Mouse (Mus musculus): ENCODE measurements at regions not wholly inside any gene's neighbourhood (a gene's known extent, or its start where the extent isn't known, plus 50 kb on each side); places are given as distances from the start of the nearest gene placed in this dataset.

DNA sequence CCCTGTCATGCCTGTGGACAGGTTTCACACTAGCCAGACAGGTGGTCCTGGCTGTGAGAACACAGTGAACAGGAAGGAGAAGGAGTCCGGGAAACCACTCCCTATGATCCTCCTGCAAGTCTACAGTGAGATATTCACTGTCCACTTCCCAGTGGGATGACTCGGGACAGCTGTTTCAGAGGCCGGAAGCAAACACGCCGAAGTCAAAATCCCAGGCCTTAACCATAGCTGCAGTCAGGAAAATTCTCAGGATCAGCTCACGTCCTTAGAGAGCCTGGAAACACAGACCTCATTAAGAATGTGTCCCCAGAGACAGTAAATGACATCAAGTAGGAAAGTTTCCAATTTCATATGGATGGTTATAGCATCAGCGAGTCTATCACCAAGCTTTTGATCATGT, 96.2 kb upstream of the Gas1 start:
- no peak for ATAC-seq
- H3K9ac ChIP-seq = no peak overlapping the region
- no peak overlapping the region for H3K4me3 ChIP-seq
- no peak overlapping the region for H3K4me2 ChIP-seq
- H3K4me1 ChIP-seq = no peaks in the 10 kb centered on the region
- no peak overlapping the region for H3K27ac ChIP-seq
- H3K36me3 ChIP-seq (ENCODE audit: poor library complexity, severe bottlenecking) = no peaks in the 10 kb centered on the region
- 91% methylated on average over 7 of the region's 7 CpGs for WGBS
- H3K27me3 ChIP-seq = no peaks in the 10 kb centered on the region
- H3K9me3 ChIP-seq (replicated peaks) = 0 out of 2 replicates have a peak, but pooled peaks cover 6% of the 10 kb centered on the region

DNA sequence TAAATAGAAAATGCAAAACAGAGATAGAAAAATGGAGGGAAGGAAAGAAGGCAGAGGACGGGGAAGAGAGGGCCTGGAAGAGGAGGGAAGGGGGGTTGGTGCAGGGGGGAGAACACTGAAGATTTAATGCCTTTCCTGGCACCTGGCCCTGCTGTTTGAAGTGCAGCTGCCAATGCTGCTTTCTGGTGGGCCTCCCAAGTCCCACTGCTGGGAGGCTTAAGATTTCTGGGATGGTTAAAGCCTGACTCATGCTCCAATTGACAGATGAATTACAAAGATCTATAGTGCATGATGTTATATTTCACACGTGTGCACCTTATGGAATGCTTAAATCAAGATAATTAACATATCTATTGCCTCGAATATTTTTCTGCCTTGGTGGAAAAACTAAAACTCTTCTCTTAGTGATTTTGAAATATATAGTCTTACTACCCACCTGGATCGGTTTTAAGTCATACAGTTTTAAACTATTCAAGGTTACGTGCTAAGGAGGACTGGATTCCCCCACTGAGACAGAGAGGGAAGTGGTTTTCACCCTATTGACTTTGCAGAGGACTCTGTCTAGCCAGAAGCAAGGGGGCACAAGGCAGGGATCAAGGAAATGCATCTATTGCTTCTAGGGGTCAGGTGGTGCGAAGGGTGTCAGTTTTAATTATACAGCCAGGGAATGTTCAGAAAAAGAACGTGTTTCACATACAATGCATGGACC, 105.5 kb upstream of the Gas1 start:
- H3K4me1 ChIP-seq = no peaks in the 10 kb centered on the region
- H3K27ac ChIP-seq = no peak overlapping the region
- no peaks in the 10 kb centered on the region for H3K27me3 ChIP-seq
- ATAC-seq = no peak
- H3K4me2 ChIP-seq = no peak overlapping the region
- WGBS = 65% methylated on average over 7 of the region's 7 CpGs
- no peak overlapping the region for H3K4me3 ChIP-seq
- H3K36me3 ChIP-seq (ENCODE audit: poor library complexity, severe bottlenecking) = no peaks in the 10 kb centered on the region
- no peaks in the 10 kb centered on the region for H3K9me3 ChIP-seq (replicated peaks)
- no peak overlapping the region for H3K9ac ChIP-seq

DNA sequence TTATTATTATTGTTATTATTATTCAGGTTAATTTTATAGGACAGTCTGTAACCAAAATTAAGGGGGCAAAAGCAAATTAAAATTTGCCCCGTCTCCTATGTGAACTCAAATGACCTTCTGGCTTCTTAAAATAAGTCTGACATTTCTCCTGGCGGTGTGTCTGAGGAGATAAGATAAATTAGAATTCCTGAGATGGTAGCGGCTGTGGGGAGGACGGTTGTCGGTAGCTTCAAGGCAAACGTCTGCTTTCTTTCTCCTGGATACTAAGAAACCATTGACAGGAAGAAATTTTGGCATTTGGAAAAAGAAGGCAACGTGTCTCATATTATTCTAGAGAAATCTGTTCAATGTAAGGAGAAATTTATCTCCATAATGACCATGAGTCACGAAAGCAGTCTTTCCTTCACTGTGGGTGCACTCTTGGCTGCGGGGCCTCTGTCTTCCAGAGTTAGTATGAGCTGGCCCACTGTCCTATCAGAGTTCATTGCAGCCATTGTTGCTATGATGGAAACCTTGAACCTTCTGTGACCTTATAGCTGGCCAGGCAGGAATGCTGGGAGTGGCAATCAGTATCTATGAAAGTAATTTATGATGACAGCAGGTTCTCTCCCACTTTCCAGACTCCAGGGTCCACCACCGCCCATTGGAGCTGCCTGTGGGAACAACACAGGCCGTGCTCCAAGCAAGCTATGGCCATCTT, 109.5 kb upstream of the Gas1 start:
- Histone ChIP-seq H3K4me3 (no peak overlapping the region), H3K4me1 (no peaks in the 10 kb centered on the region), H3K36me3 (ENCODE audit: poor library complexity, severe bottlenecking) (no peaks in the 10 kb centered on the region), H3K27ac (no peak overlapping the region), H3K4me2 (no peak overlapping the region), H3K9me3 (replicated peaks) (no peaks in the 10 kb centered on the region), H3K27me3 (no peaks in the 10 kb centered on the region), H3K9ac (no peak overlapping the region)
- 90% methylated on average over 11 of the region's 11 CpGs for WGBS
- ATAC-seq = no peak

DNA sequence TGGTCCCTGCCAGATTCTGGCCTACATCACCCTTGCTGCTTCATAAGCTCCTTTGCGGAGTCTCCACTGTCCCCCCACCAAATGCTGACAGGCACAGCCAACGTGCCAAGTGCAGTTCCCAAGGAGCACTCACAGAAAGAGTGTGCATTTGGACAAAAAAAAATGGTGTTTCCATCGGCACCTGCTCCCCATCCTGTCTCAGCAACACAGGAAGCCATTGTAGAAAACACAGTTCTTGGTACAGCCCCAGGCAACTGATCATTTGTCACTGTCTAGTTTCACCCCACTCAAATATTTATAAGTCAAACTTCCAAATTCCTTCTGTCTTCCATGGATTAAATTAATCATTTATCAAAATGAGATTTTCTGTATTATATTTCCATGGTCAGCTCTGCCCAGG, 112.5 kb upstream of the Gas1 start:
- Histone ChIP-seq H3K9ac (no peak overlapping the region), H3K9me3 (replicated peaks) (no peaks in the 10 kb centered on the region), H3K36me3 (ENCODE audit: poor library complexity, severe bottlenecking) (no peaks in the 10 kb centered on the region), H3K4me2 (no peak overlapping the region), H3K4me3 (no peak overlapping the region), H3K27me3 (no peaks in the 10 kb centered on the region), H3K27ac (no peak overlapping the region), H3K4me1 (no peaks in the 10 kb centered on the region)
- ATAC-seq = no peak
- WGBS = 70% methylated on average over 3 of the region's 3 CpGs

DNA sequence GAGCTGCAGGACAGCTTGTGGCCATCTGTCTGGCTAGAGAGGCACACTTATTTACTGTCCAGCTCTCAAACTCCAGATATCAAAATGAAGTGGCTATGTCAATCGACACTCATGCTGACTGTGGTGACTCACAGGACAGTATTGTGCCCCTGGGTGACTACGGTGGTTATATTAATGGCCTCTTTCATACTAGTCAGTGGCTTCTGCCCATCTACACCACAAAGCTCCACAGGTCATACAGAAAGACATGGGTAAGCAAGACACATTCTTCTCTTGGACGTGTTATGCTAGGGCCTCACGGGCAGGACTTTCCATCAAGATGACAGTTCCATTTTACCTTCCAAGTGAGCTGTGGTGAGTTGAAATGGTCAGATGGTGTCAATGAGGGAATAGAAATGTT, 113.7 kb upstream of the Gas1 start:
- Histone ChIP-seq H3K4me2 (no peak overlapping the region), H3K27ac (no peak overlapping the region), H3K9me3 (replicated peaks) (no peaks in the 10 kb centered on the region), H3K27me3 (no peaks in the 10 kb centered on the region), H3K4me1 (no peaks in the 10 kb centered on the region), H3K4me3 (no peak overlapping the region), H3K9ac (no peak overlapping the region), H3K36me3 (ENCODE audit: poor library complexity, severe bottlenecking) (no peaks in the 10 kb centered on the region)
- no peak for ATAC-seq
- WGBS = 95% methylated on average over 4 of the region's 4 CpGs

DNA sequence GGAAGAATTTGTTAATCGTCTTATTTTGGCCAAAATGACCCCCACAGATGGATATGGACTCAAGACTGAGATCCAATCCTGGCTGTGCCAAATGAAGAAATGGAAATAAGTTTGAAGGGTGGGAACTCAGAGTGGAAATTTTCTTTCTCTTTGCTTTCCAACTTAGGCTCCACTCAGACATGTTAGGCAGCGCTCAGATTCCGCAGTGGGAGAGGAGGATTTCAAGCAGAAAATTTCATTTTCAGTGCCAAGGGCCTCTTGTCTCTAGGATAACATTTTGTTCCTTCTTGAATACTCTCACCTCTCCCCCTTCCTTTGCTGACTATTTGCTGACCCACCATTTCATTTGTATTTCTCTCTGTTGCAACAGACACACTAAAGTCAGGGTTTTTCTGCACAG, 114.2 kb upstream of the Gas1 start:
- WGBS = 89% methylated on average over 3 of the region's 3 CpGs
- no peaks in the 10 kb centered on the region for H3K9me3 ChIP-seq (replicated peaks)
- H3K4me2 ChIP-seq = no peak overlapping the region
- no peak overlapping the region for H3K9ac ChIP-seq
- H3K4me1 ChIP-seq = no peaks in the 10 kb centered on the region
- no peaks in the 10 kb centered on the region for H3K27me3 ChIP-seq
- H3K4me3 ChIP-seq = no peak overlapping the region
- H3K27ac ChIP-seq = no peak overlapping the region
- no peak for ATAC-seq
- H3K36me3 ChIP-seq (ENCODE audit: poor library complexity, severe bottlenecking) = no peaks in the 10 kb centered on the region

DNA sequence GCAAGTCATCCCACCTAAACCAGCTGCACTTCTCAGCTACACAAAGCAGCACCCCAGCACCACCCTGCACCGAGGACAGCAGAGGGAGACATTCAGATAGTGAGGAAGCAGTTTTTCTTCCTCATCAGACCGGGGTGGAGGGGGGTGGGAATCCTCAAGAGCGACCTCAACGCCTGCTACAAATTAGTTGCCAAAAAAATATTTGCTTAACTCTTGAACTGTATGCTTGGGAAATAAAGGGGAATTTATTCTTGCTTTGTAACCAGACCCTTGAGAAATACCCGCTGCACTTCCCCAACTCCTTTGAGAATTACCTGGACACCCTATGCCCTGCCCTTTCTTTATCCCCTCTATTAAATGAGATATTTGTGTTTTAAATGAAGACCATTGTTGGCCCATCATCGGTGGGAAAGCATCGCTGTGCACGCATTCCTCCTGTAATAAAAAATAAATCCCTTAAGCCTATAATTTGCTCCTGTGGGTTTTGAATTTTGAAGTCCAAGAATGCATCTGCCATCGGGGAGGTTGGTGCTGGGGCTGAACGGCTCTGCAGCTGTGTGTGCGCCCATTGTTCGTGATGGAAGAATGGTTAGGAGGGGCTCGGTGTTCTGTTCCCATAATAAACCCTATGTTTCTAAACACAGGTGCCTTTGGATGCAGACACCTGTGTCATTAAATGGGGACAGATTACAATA, 119.2 kb upstream of the Gas1 start:
- no peak overlapping the region for H3K27ac ChIP-seq
- no peaks in the 10 kb centered on the region for H3K9me3 ChIP-seq (replicated peaks)
- ATAC-seq = no peak
- no peaks in the 10 kb centered on the region for H3K4me1 ChIP-seq
- no peaks in the 10 kb centered on the region for H3K27me3 ChIP-seq
- no peak overlapping the region for H3K4me3 ChIP-seq
- no peaks in the 10 kb centered on the region for H3K36me3 ChIP-seq (ENCODE audit: poor library complexity, severe bottlenecking)
- WGBS = 64% methylated on average over 13 of the region's 13 CpGs
- no peak overlapping the region for H3K9ac ChIP-seq
- H3K4me2 ChIP-seq = no peak overlapping the region

DNA sequence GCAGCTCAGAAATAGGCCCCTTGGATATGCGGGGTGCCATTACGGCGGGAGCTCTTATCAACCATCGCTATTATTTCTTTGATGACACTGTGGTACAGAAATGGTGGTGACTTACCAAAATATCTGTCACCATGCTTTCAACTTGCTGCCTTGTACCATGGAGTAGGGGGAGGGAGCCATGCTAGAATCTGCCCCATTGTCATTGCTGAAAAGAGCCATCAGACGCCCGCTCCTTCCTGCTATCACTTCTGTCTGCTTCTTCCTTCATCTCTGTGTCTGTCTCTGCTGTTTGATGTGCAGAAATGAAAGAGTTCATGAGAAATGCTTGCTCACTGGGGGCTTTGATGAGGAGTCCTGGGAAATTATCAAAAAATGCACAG, 119.7 kb upstream of the Gas1 start:
- H3K36me3 ChIP-seq (ENCODE audit: poor library complexity, severe bottlenecking) = no peaks in the 10 kb centered on the region
- no peaks in the 10 kb centered on the region for H3K9me3 ChIP-seq (replicated peaks)
- no peaks in the 10 kb centered on the region for H3K27me3 ChIP-seq
- H3K9ac ChIP-seq = no peak overlapping the region
- ATAC-seq = no peak
- H3K4me1 ChIP-seq = no peaks in the 10 kb centered on the region
- no peak overlapping the region for H3K4me2 ChIP-seq
- no peak overlapping the region for H3K4me3 ChIP-seq
- no peak overlapping the region for H3K27ac ChIP-seq
- WGBS = 90% methylated on average over 6 of the region's 6 CpGs

DNA sequence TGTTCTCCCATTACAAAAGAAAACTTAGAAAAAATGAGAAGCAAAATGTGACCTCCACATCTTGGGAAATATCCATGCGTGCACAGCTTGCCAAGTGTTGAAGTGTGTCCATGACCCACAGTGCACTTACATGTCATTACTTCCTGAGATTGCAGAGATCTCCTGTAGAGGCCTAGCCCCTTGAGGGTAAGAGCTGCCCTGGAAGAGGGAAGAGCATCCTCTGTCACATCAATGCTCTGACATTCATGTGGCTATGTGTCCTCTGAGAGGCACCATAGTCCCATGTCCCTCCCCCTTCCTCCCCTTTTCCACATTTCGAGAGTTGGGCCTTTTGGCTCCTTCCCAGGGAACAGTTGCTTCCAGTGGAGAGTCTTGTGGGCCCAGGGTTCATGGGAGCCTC, 121.4 kb upstream of the Gas1 start:
- Histone ChIP-seq H3K9ac (no peak overlapping the region), H3K4me2 (no peak overlapping the region), H3K4me3 (no peak overlapping the region), H3K27me3 (no peaks in the 10 kb centered on the region), H3K36me3 (ENCODE audit: poor library complexity, severe bottlenecking) (no peaks in the 10 kb centered on the region), H3K4me1 (no peaks in the 10 kb centered on the region), H3K27ac (no peak overlapping the region), H3K9me3 (replicated peaks) (no peaks in the 10 kb centered on the region)
- 76% methylated on average over 2 of the region's 2 CpGs for WGBS
- no peak for ATAC-seq

DNA sequence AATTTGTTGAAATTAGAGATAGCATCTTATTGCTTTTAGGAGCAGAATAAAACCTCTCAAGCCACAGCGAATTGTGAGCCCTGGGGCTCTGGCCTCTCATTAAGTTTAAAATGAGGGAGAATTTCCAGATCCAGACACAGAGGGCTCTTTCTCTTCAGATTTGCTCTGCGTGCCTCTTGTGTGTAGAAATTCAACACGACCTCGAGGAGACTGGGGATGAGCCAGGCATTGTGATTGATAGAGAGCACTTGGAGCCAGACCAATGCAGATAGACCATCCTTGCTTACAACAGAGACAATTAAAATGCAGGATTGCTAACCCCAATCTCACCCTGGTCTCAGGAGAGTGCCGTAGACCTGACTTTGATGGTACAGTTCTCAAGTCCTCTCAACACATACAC, 121.9 kb upstream of the Gas1 start:
- ATAC-seq = no peak
- Histone ChIP-seq H3K27me3 (no peaks in the 10 kb centered on the region), H3K9me3 (replicated peaks) (no peaks in the 10 kb centered on the region), H3K36me3 (ENCODE audit: poor library complexity, severe bottlenecking) (no peaks in the 10 kb centered on the region), H3K9ac (no peak overlapping the region), H3K4me1 (no peaks in the 10 kb centered on the region), H3K4me3 (no peak overlapping the region), H3K4me2 (no peak overlapping the region), H3K27ac (no peak overlapping the region)
- WGBS = 75% methylated on average over 5 of the region's 5 CpGs

DNA sequence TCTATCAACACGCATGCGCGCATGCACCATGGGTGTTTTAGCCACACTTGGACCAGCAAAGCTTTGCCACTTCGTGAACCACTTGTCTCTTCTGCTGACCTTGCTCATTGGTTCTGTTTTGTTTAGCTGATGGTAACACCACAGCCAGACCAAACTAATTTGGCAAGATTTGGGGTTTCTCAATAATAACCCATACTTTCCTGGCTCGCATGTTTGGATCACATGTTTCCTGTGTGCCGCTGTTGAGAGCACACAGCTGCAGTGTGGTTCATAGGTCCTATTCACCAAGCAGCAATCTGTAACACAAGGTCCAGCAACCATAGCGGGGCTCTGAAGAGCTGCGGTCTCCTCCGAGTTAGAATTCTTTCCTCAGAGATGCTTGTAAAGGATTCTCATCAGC, 126.4 kb upstream of the Gas1 start:
- ATAC-seq = no peak
- no peaks in the 10 kb centered on the region for H3K9me3 ChIP-seq (replicated peaks)
- H3K4me1 ChIP-seq = peaks cover 8% of the 10 kb centered on the region
- H3K27me3 ChIP-seq = no peaks in the 10 kb centered on the region
- H3K4me3 ChIP-seq = no peak overlapping the region
- no peak overlapping the region for H3K9ac ChIP-seq
- no peak overlapping the region for H3K27ac ChIP-seq
- H3K36me3 ChIP-seq (ENCODE audit: poor library complexity, severe bottlenecking) = no peaks in the 10 kb centered on the region
- H3K4me2 ChIP-seq = no peak overlapping the region
- WGBS = 94% methylated on average over 9 of the region's 9 CpGs

DNA sequence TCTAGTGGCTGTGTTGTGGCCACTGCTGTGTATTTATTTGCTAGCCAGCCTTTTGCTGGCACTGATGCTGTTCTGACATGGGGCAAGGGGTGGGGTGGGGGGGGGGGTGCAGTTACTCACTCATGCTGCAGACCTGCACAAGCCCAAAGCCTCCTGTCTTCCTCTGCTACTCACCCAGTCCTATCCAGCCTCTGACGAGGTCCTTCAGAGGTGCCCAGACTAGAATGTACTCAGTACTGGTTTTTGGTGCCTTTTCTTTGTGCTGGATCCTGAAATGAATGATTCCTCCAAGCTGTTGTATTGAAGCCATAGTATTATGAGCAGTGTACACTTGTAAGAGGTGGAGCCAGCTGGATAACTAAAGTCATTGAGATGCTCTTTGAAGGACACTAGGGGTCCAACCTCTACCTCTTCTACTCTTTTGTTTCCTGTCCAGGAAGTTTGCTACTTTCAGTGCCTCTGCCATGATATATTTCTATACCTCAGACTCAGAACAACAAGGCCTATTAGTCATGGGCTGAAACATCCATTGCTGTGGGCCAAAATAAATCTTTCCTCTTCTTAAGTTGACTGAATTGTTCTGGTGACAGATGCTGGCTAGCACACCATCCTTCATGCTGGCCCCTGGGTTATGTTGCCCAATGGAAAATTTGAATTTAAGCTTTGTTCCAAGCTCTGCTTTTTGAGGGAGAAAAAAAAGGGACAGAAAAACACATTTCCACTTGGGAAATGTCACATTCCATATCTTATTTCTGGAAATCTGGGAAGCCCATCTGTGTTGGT, 128.1 kb upstream of the Gas1 start:
- Histone ChIP-seq H3K4me3 (no peak overlapping the region), H3K9me3 (replicated peaks) (no peaks in the 10 kb centered on the region), H3K27ac (no peak overlapping the region), H3K9ac (no peak overlapping the region), H3K36me3 (ENCODE audit: poor library complexity, severe bottlenecking) (no peaks in the 10 kb centered on the region), H3K4me1 (peaks cover 9% of the 10 kb centered on the region), H3K27me3 (no peaks in the 10 kb centered on the region), H3K4me2 (no peak overlapping the region)
- 74% methylated on average over 1 of the region's 1 CpGs for WGBS
- ATAC-seq = no peak
